Mouse (Mus musculus): ENCODE data around the gene Camta1.

GRCm38 (mm10) chr4:151338931-151339330, 522.7 kb downstream of the Camta1 start:
- no peak for TF ChIP-seq CTCF (conservative IDR thresholded peaks at IDR 0.05; ENCODE audit: insufficient read depth, insufficient read length, low read depth, low read length)
- no peak for TF ChIP-seq POLR2A (IDR thresholded peaks at IDR 0.05; ENCODE audit: low read depth, low read length)
